Mouse (Mus musculus): ENCODE results near the gene Gng2. TPM values are rescaled to one million over a fixed set of nuclear protein-coding genes. Genes with fewer than 3 reads are reported as not detected.

The Gng2 gene
- polyA plus RNA-seq, 2 experiments, result 40.5 to 52.3 TPM

DNA sequence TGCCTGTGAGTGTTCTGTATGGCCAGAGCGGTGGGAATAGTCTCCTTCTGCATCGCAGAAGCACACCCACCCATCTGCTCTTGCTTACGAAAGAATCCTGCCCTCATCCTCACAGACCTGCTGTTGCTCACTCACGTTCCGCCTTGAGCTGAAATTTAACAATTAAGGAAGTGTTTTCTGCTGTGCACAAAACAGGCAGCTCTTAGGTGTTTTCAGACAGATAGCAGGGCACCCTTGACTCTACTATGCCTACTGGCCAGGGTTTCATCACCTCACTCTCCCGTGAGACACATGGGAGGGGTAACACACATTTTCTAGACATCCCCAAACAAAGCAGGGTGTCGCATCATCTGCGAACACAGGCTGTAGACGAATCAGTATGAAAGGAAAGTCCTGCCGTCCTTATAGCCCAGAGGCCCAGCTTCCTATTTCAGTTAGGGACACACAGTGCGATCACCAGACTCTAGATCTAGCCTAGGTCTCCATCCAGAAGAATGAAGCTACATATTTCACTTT, 2.4 kb downstream of the Gng2 start:
- no peaks in the 10 kb centered on the region for H3K36me3 ChIP-seq (ENCODE audit: control insufficient read depth, insufficient read depth, low read length)
- no peak for TF ChIP-seq POLR2A (IDR thresholded peaks at IDR 0.05; ENCODE audit: borderline replicate concordance, extremely low read depth, insufficient read depth, insufficient read length)
- H3K4me2 ChIP-seq (replicated peaks; ENCODE audit: low read depth, low read length, severe bottlenecking), result peak overlapping the region; percentile 67
- H3K4me1 ChIP-seq (ENCODE audit: control insufficient read depth, insufficient read depth, low read length), result peaks cover 28% of the 10 kb centered on the region
- no peaks in the 10 kb centered on the region for H3K27me3 ChIP-seq (ENCODE audit: control insufficient read depth, insufficient read depth, low read length)
- WGBS, result 12% methylated on average over 11 of the region's 11 CpGs
- H3K9ac ChIP-seq (ENCODE audit: low read depth, low read length, severe bottlenecking), result peak overlapping the region; percentile 43
- no peak for DNase-seq (ENCODE audit: low spot score)
- H3K4me3 ChIP-seq (replicated peaks; ENCODE audit: low read length), result peak overlapping the region; percentile 32
- peak overlapping the region; percentile 55; the same call in 1 of the 2 replicates for H3K27ac ChIP-seq (replicated peaks; ENCODE audit: low read depth, low read length)
- no peak for ATAC-seq (ENCODE audit: low FRiP score, low read depth)
- no peaks in the 10 kb centered on the region for H3K9me3 ChIP-seq (ENCODE audit: control insufficient read depth, low read length)

DNA sequence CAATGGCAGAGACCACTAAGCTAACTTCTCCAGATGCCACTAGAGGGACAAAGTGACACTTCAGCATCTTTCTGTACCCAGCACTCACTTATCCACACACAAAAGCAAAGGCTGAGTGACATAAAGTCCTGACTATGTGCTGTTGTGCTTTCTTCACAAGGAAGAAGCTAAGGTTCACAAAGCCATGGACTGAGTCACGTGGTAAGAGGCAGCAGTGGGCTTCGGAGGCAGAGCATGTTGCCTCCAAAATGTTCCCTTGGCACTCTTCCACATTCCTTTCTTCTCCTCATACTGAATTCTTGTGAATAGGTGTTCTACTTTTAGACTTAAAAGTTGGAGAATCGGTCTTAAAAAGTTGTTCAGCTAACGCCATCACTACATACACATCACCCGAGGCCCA, 3.0 kb downstream of the Gng2 start:
- Histone ChIP-seq H3K9me3 (ENCODE audit: control insufficient read depth, low read length) (no peaks in the 10 kb centered on the region), H3K27me3 (ENCODE audit: control insufficient read depth, insufficient read depth, low read length) (no peaks in the 10 kb centered on the region), H3K36me3 (ENCODE audit: control insufficient read depth, insufficient read depth, low read length) (no peaks in the 10 kb centered on the region), H3K4me1 (ENCODE audit: control insufficient read depth, insufficient read depth, low read length) (peaks cover 28% of the 10 kb centered on the region), H3K27ac (replicated peaks; ENCODE audit: low read depth, low read length) (no peak overlapping the region), H3K4me2 (replicated peaks; ENCODE audit: low read depth, low read length, severe bottlenecking) (peak overlapping the region; percentile 67), H3K9ac (ENCODE audit: low read depth, low read length, severe bottlenecking) (peak overlapping the region; percentile 43; the same call in 1 of the 2 replicates), H3K4me3 (replicated peaks; ENCODE audit: low read length) (peak overlapping the region; percentile 32)
- 15% methylated on average over 5 of the region's 5 CpGs for WGBS
- TF ChIP-seq POLR2A (IDR thresholded peaks at IDR 0.05; ENCODE audit: borderline replicate concordance, extremely low read depth, insufficient read depth, insufficient read length), result no peak
- DNase-seq (ENCODE audit: low spot score), result peak; percentile 67
- no peak for ATAC-seq (ENCODE audit: low FRiP score, low read depth)

DNA sequence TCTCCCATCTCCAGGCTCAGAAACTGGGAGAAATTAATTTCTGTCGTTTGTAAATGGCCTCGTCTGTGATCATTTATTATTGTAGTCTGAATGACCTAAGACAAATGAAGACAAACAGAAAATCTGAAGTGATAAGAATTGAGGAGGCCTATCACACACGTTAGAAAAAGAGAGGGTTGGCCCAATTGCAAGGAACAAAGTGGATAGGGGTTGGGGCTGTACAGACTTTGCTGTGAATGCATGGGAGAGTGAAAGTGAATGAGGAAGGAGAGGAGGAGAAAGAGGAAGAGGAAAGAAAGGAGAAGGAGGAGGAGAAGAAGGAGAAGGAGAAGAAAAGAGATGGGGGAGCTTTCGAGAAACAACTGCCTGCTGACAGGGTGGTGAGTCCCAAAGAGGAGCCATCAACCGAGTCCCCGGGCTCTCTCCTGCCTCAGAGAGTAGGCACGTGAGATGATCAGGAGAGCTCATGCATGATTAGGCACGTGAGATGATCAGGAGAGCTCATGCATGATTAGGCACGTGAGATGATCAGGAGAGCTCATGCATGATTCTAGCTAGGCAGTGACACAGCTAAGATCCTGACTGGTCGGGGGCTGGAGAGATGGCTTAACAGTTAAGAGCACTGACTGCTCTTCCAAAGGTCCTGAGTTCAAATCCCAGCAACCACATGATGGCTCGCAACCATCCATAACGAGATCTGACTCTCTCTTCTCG, 5.0 kb downstream of the Gng2 start:
- Histone ChIP-seq H3K27ac (replicated peaks; ENCODE audit: low read depth, low read length) (no peak overlapping the region), H3K4me3 (replicated peaks; ENCODE audit: low read length) (no peak overlapping the region), H3K27me3 (ENCODE audit: control insufficient read depth, insufficient read depth, low read length) (no peaks in the 10 kb centered on the region), H3K4me1 (ENCODE audit: control insufficient read depth, insufficient read depth, low read length) (peaks cover 27% of the 10 kb centered on the region), H3K9ac (ENCODE audit: low read depth, low read length, severe bottlenecking) (no peak overlapping the region), H3K9me3 (ENCODE audit: control insufficient read depth, low read length) (no peaks in the 10 kb centered on the region), H3K4me2 (replicated peaks; ENCODE audit: low read depth, low read length, severe bottlenecking) (no peak overlapping the region), H3K36me3 (ENCODE audit: control insufficient read depth, insufficient read depth, low read length) (no peaks in the 10 kb centered on the region)
- DNase-seq (ENCODE audit: low spot score) (no peak), ATAC-seq (ENCODE audit: low FRiP score, low read depth) (no peak)
- TF ChIP-seq POLR2A (IDR thresholded peaks at IDR 0.05; ENCODE audit: borderline replicate concordance, extremely low read depth, insufficient read depth, insufficient read length), result no peak
- 89% methylated on average over 13 of the region's 13 CpGs for WGBS

DNA sequence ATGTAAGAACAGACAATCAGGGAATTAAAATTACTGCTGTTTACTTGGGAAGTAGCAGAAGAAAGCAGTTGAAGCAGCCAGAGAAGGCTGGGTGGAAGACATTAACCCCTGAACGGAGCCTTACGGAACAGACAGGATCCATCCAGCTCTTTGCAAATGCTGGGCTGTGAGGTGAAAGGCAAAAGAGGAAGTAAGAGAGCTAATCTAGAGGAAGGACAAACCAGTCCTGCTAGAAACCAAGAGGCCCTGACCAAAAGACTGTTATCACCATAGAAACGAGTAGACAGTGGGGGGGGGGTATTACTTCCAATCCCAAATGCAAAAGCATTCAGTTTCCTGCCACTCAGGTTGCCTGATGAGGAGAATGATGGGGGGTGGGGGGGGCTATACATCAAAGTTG, 6.6 kb downstream of the Gng2 start:
- H3K4me1 ChIP-seq (ENCODE audit: control insufficient read depth, insufficient read depth, low read length), result peaks cover 22% of the 10 kb centered on the region
- no peaks in the 10 kb centered on the region for H3K9me3 ChIP-seq (ENCODE audit: control insufficient read depth, low read length)
- no peak overlapping the region for H3K4me3 ChIP-seq (replicated peaks; ENCODE audit: low read length)
- no peak overlapping the region for H3K9ac ChIP-seq (ENCODE audit: low read depth, low read length, severe bottlenecking)
- H3K27ac ChIP-seq (replicated peaks; ENCODE audit: low read depth, low read length), result no peak overlapping the region
- WGBS, result 61% methylated on average over 3 of the region's 3 CpGs
- TF ChIP-seq POLR2A (IDR thresholded peaks at IDR 0.05; ENCODE audit: borderline replicate concordance, extremely low read depth, insufficient read depth, insufficient read length), result no peak
- no peak for DNase-seq (ENCODE audit: low spot score)
- H3K36me3 ChIP-seq (ENCODE audit: control insufficient read depth, insufficient read depth, low read length), result no peaks in the 10 kb centered on the region
- no peak for ATAC-seq (ENCODE audit: low FRiP score, low read depth)
- H3K27me3 ChIP-seq (ENCODE audit: control insufficient read depth, insufficient read depth, low read length), result no peaks in the 10 kb centered on the region
- H3K4me2 ChIP-seq (replicated peaks; ENCODE audit: low read depth, low read length, severe bottlenecking), result no peak overlapping the region

DNA sequence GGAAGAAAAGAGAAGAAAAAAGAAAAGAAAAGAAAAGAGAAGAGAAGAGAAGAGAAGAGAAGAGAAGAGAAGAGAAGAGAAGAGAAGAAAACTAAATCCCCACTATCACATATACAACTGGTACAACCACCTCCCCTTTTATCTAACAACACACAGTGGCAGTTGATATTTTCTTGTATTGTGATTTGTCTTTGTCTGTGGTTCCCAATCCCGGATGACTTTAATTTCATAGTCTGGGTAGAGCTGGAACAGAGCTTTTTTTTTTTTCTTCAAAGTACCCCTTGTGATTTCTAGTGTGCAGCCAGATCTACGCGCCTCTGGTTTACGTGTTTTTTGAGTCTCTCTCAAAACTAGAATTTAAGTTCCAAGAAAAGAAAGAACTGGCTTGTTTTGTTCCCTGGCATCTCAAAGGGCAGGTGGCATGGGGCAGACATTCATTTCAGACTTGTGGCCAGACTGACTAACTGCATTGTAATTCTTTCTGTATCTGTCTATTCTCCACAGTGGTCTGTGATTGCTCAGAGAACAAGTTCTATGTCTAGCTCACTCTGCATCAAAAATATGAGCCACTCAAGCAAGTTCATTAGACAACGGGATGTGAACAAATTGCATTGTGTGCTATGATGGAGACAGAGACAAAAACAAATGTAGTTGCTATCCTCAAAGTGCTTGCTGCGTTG, 7.2 kb downstream of the Gng2 start:
- no peak overlapping the region for H3K9ac ChIP-seq (ENCODE audit: low read depth, low read length, severe bottlenecking)
- DNase-seq (ENCODE audit: low spot score) (no peak), ATAC-seq (ENCODE audit: low FRiP score, low read depth) (no peak)
- no peaks in the 10 kb centered on the region for H3K9me3 ChIP-seq (ENCODE audit: control insufficient read depth, low read length)
- H3K36me3 ChIP-seq (ENCODE audit: control insufficient read depth, insufficient read depth, low read length), result no peaks in the 10 kb centered on the region
- H3K27ac ChIP-seq (replicated peaks; ENCODE audit: low read depth, low read length), result no peak overlapping the region
- no peak for TF ChIP-seq POLR2A (IDR thresholded peaks at IDR 0.05; ENCODE audit: borderline replicate concordance, extremely low read depth, insufficient read depth, insufficient read length)
- no peaks in the 10 kb centered on the region for H3K27me3 ChIP-seq (ENCODE audit: control insufficient read depth, insufficient read depth, low read length)
- peaks cover 20% of the 10 kb centered on the region for H3K4me1 ChIP-seq (ENCODE audit: control insufficient read depth, insufficient read depth, low read length)
- WGBS, result 84% methylated on average over 6 of the region's 6 CpGs
- no peak overlapping the region for H3K4me2 ChIP-seq (replicated peaks; ENCODE audit: low read depth, low read length, severe bottlenecking)
- H3K4me3 ChIP-seq (replicated peaks; ENCODE audit: low read length), result no peak overlapping the region

Measured in limb, embryonic 14.5 days (tissue).